Mouse (Mus musculus): ENCODE measurements around the gene Uba1.
"Not testable (repeated sequence)": the region's sequence is repeated elsewhere in the genome, so short reads cannot be mapped to it uniquely, and the experiment has no call there.

DNA sequence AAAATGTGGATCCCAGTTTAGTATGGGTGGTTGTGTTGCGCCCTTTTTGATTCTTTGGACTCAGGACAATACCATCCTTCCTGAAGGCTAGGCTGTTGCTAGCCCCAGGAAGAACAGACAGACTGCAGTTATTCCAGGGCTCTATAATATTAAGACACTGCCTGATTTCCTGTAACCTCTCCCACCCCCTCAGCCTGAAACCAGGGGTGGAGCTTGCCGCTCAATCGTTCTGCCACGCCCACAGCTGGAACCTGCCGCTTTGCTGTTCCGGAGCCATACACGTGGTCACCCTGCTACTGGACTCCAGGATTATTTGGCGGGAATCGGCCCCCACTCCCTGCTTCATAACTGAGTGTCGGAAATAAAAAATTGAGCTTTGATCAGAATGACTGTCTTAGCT lies 71.9 kb downstream of the Uba1 start:
- TF ChIP-seq CTCF (conservative IDR thresholded peaks at IDR 0.05; ENCODE audit: low read length); POU5F1 (IDR thresholded peaks at IDR 0.05; ENCODE audit: borderline replicate concordance, low read length): not testable (repeated sequence)
